Mouse (Mus musculus): ENCODE measurements around the gene Ghr. TPM values are rescaled to one million over a fixed set of nuclear protein-coding genes. Genes with fewer than 3 reads are reported as not detected.

The Ghr gene
- polyA plus RNA-seq, 1 experiment from 2014 or later, result 60.8 TPM

DNA sequence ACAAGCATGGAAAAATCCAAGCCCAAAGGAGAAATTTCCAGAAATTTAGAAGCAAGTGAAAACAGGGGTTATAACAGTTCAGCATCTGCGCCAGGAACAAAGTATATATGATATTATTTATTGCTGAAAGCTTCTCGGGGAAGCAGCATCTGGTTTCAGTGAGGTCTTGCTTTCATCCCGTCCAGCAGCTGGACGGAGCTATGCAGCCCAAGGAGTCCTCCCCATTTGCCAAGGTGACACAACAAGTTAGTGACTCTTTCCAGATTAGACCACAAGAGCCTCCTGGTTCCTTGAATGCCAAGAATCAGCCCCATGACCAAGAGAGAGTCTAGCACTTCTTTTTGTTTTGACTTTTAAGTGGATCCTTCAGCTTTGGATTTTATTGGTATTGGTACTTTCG, 96.6 kb downstream of the Ghr start:
- ATAC-seq (ENCODE audit: insufficient number of reproducible peaks, low FRiP score, low TSS enrichment, low read depth), result no peak
- no peak overlapping the region for H3K27ac ChIP-seq (replicated peaks)

GRCm38 (mm10) chr15:3485367-3485766, 97.9 kb downstream of the Ghr start:
- Histone ChIP-seq H3K4me1 (no peaks in the 10 kb centered on the region), H3K36me3 (no peaks in the 10 kb centered on the region), H3K9ac (no peak overlapping the region), H3K27me3 (no peaks in the 10 kb centered on the region), H3K4me3 (replicated peaks) (no peak overlapping the region), H3K27ac (replicated peaks) (no peak overlapping the region), H3K4me2 (replicated peaks) (no peak overlapping the region), H3K9me3 (replicated peaks) (no peaks in the 10 kb centered on the region)
- no peak for ATAC-seq (ENCODE audit: insufficient number of reproducible peaks, low FRiP score, low TSS enrichment, low read depth)
- 89% methylated on average over 1 of the region's 1 CpGs for WGBS

More for the DNA sequence above, 96.6 kb downstream of the Ghr start:
- Histone ChIP-seq H3K27me3 (no peaks in the 10 kb centered on the region), H3K9ac (no peak overlapping the region), H3K4me3 (replicated peaks) (no peak overlapping the region), H3K4me2 (replicated peaks) (no peak overlapping the region), H3K36me3 (no peaks in the 10 kb centered on the region), H3K9me3 (replicated peaks) (no peaks in the 10 kb centered on the region), H3K4me1 (no peaks in the 10 kb centered on the region)
- WGBS, result 53% methylated on average over 5 of the region's 5 CpGs

DNA sequence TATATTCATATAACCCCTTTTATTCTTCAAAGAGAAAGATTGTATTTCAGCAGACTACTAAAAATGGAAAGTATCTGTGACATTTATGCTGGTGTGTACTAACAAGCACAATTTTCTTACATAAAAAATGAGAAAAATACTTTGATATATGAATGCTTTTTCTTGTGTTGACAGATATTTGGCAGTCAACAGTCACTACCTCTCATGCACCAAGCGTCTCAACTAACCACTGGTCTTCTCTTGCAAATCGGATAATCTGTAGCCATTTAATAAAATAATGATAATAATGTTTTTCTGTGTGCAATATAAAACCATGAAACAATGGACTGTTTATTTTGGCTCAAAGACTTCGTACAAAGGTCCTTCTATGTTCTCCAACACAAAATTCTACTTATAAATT, 99.8 kb downstream of the Ghr start:
- no peak overlapping the region for H3K4me2 ChIP-seq (replicated peaks)
- H3K9me3 ChIP-seq (replicated peaks), result no peaks in the 10 kb centered on the region
- H3K9ac ChIP-seq, result no peak overlapping the region
- ATAC-seq (ENCODE audit: insufficient number of reproducible peaks, low FRiP score, low TSS enrichment, low read depth), result no peak
- no peaks in the 10 kb centered on the region for H3K4me1 ChIP-seq
- H3K27ac ChIP-seq (replicated peaks), result no peak overlapping the region
- no peak overlapping the region for H3K4me3 ChIP-seq (replicated peaks)
- H3K36me3 ChIP-seq, result no peaks in the 10 kb centered on the region
- WGBS, result 63% methylated on average over 3 of the region's 3 CpGs
- H3K27me3 ChIP-seq, result no peaks in the 10 kb centered on the region

DNA sequence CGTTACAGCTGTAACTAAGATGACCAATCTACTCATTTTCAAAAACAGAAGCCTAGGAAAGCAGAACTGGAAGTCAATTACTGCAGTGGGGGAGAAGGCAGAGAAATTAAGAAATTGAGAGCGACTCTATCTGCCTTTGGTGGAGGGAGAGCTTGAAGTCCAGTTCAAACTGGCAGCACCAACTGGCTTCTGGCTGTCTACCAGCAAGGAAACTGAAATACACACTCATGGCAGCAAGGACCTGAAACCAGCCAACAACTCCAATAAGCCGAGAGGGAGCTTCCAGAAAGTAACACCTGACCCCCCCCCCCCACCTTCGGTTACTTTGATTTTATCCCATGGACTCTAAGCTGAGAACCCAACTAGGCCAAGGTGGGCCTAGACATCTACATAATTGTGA, 114.1 kb downstream of the Ghr start:
- ATAC-seq (ENCODE audit: insufficient number of reproducible peaks, low FRiP score, low TSS enrichment, low read depth), result no peak
- WGBS, result 80% methylated on average over 4 of the region's 4 CpGs

GRCm38 (mm10) chr15:3466608-3467007, 116.7 kb downstream of the Ghr start:
- Histone ChIP-seq H3K36me3 (no peaks in the 10 kb centered on the region), H3K4me2 (replicated peaks) (no peak overlapping the region), H3K4me1 (no peaks in the 10 kb centered on the region), H3K9me3 (replicated peaks) (no peaks in the 10 kb centered on the region), H3K27me3 (no peaks in the 10 kb centered on the region), H3K9ac (no peak overlapping the region), H3K27ac (replicated peaks) (no peak overlapping the region), H3K4me3 (replicated peaks) (no peak overlapping the region)
- 67% methylated on average over 4 of the region's 4 CpGs for WGBS
- ATAC-seq (ENCODE audit: insufficient number of reproducible peaks, low FRiP score, low TSS enrichment, low read depth), result no peak

More for the DNA sequence above, 114.1 kb downstream of the Ghr start:
- Histone ChIP-seq H3K4me3 (replicated peaks) (no peak overlapping the region), H3K36me3 (no peaks in the 10 kb centered on the region), H3K4me1 (no peaks in the 10 kb centered on the region), H3K27ac (replicated peaks) (no peak overlapping the region), H3K27me3 (no peaks in the 10 kb centered on the region), H3K4me2 (replicated peaks) (no peak overlapping the region), H3K9me3 (replicated peaks) (no peaks in the 10 kb centered on the region), H3K9ac (no peak overlapping the region)

GRCm38 (mm10) chr15:3464754-3465153, 118.5 kb downstream of the Ghr start:
- WGBS, result 66% methylated on average over 4 of the region's 4 CpGs

DNA sequence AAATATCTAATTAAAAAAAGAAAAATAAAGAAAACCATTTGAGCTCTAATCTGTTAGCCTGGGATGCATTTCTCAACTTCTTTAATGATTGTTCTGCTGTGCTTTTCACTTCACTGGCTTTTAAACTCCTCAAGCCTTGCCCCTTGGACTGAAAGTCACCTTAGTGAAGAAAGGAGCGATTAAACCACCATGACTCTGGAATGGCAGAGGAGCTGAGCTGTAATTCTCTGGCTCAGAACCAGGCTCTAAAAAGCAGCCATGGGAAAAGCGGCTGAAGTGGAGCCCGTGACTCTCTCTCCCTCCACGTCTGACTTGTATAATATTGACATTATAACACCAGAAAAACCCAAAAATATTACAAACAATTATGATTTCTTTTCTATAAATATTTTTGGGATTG, 126.7 kb downstream of the Ghr start:
- no peak overlapping the region for H3K4me2 ChIP-seq (replicated peaks)
- no peaks in the 10 kb centered on the region for H3K4me1 ChIP-seq
- H3K9me3 ChIP-seq (replicated peaks), result no peaks in the 10 kb centered on the region
- no peaks in the 10 kb centered on the region for H3K36me3 ChIP-seq
- WGBS, result 76% methylated on average over 4 of the region's 4 CpGs
- H3K4me3 ChIP-seq (replicated peaks), result no peak overlapping the region
- no peak for ATAC-seq (ENCODE audit: insufficient number of reproducible peaks, low FRiP score, low TSS enrichment, low read depth)
- H3K27me3 ChIP-seq, result no peaks in the 10 kb centered on the region
- H3K27ac ChIP-seq (replicated peaks), result no peak overlapping the region
- H3K9ac ChIP-seq, result no peak overlapping the region

More at GRCm38 (mm10) chr15:3464754-3465153, 118.5 kb downstream of the Ghr start:
- no peak overlapping the region for H3K4me3 ChIP-seq (replicated peaks)
- H3K27me3 ChIP-seq, result no peaks in the 10 kb centered on the region
- H3K4me2 ChIP-seq (replicated peaks), result no peak overlapping the region
- no peaks in the 10 kb centered on the region for H3K4me1 ChIP-seq
- no peak for ATAC-seq (ENCODE audit: insufficient number of reproducible peaks, low FRiP score, low TSS enrichment, low read depth)
- H3K9me3 ChIP-seq (replicated peaks), result no peaks in the 10 kb centered on the region
- H3K36me3 ChIP-seq, result no peaks in the 10 kb centered on the region
- no peak overlapping the region for H3K9ac ChIP-seq
- H3K27ac ChIP-seq (replicated peaks), result no peak overlapping the region

DNA sequence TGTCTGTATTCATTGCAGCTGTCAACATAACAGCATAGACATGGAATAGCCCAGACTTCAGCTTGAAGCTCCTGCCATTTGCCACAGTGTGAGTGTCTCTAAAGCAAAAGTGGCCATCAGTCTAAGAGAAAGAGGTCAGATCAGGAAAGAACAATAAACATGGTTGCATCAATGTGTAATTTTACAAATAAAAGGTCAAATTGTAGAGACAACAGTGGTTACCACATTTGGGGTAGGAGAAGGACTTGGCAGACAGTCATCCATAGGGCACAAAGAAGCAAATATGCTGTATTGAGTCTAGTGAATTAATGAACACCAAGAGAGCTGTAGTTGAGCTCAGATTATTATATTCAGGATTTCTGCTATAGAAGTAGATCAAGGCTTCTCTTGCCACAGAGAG, 127.7 kb downstream of the Ghr start:
- H3K4me2 ChIP-seq (replicated peaks), result no peak overlapping the region
- H3K9ac ChIP-seq, result no peak overlapping the region
- H3K27ac ChIP-seq (replicated peaks), result no peak overlapping the region
- H3K4me3 ChIP-seq (replicated peaks), result no peak overlapping the region
- H3K4me1 ChIP-seq, result no peaks in the 10 kb centered on the region
- ATAC-seq (ENCODE audit: insufficient number of reproducible peaks, low FRiP score, low TSS enrichment, low read depth), result no peak
- no peaks in the 10 kb centered on the region for H3K9me3 ChIP-seq (replicated peaks)
- no peaks in the 10 kb centered on the region for H3K27me3 ChIP-seq
- no peaks in the 10 kb centered on the region for H3K36me3 ChIP-seq

- no peaks in the 10 kb centered on the region for H3K4me1 ChIP-seq
- H3K27me3 ChIP-seq, result no peaks in the 10 kb centered on the region
- H3K36me3 ChIP-seq, result no peaks in the 10 kb centered on the region
- no peak overlapping the region for H3K4me2 ChIP-seq (replicated peaks)
- no peak overlapping the region for H3K9ac ChIP-seq
- ATAC-seq (ENCODE audit: insufficient number of reproducible peaks, low FRiP score, low TSS enrichment, low read depth), result no peak
- no peak overlapping the region for H3K4me3 ChIP-seq (replicated peaks)
- WGBS, result 79% methylated on average over 5 of the region's 5 CpGs
- H3K9me3 ChIP-seq (replicated peaks), result no peaks in the 10 kb centered on the region
- no peak overlapping the region for H3K27ac ChIP-seq (replicated peaks)
Measured at GRCm38 (mm10) chr15:3452080-3452752, 131.1 kb downstream of the Ghr start.

DNA sequence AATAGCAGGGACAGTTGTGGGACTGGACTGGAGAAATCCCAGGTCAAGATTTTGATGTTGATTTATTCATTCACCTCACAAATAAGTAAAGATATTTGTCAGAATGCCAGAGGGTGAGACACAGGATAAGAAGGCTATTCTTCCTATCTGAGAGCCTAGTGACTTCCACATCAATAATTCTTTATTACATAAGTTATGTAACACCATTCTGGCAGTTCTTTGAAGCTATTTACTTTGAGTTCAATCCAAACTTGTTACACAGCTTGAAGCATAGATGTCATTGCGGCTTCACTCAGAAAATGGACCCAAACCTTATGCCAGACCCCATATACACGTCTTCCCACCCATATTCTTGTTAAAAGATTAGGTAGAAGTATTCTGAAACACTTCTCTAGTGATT, 133.7 kb downstream of the Ghr start:
- Histone ChIP-seq H3K9me3 (replicated peaks) (no peaks in the 10 kb centered on the region), H3K9ac (no peak overlapping the region), H3K4me1 (no peaks in the 10 kb centered on the region), H3K36me3 (no peaks in the 10 kb centered on the region), H3K27ac (replicated peaks) (no peak overlapping the region), H3K4me2 (replicated peaks) (no peak overlapping the region), H3K4me3 (replicated peaks) (no peak overlapping the region), H3K27me3 (no peaks in the 10 kb centered on the region)
- WGBS, result 80% methylated on average over 2 of the region's 2 CpGs
- no peak for ATAC-seq (ENCODE audit: insufficient number of reproducible peaks, low FRiP score, low TSS enrichment, low read depth)

DNA sequence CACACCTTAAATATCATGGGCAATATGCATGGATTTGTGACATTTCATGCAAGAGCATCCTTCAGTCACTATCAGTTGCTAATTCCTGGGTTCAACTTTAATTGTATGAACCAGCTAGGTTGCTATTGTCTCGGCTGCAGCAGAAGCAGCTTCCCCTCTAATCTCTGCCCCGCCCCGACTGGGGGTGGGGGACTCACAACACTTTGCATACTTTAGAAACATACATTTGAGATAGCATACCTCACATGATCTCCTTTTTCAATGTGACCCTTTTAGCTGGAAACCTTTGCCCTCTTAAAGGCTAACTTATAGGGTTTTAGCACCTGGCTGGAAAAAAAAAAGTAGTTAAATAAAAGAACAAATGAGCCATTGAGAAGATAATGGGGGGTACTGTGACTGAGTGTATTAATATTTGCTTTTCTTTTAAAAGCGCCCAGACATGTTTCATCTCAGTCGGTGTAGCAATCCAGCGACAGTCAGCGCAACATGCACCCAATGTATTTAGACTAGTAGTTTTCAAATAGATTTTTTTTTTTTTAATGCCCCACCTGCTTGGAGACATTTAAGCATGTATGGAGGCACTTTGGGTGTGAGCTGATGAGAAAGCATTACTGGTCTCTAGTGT, 137.9 kb downstream of the Ghr start:
- Histone ChIP-seq H3K4me2 (replicated peaks) (no peak overlapping the region), H3K9me3 (replicated peaks) (no peaks in the 10 kb centered on the region), H3K36me3 (no peaks in the 10 kb centered on the region), H3K27ac (replicated peaks) (no peak overlapping the region), H3K4me1 (no peaks in the 10 kb centered on the region), H3K27me3 (no peaks in the 10 kb centered on the region), H3K4me3 (replicated peaks) (no peak overlapping the region), H3K9ac (no peak overlapping the region)
- no peak for ATAC-seq (ENCODE audit: insufficient number of reproducible peaks, low FRiP score, low TSS enrichment, low read depth)
- WGBS, result 71% methylated on average over 7 of the region's 7 CpGs

- no peak overlapping the region for H3K4me3 ChIP-seq (replicated peaks)
- no peak overlapping the region for H3K9ac ChIP-seq
- 66% methylated on average over 8 of the region's 8 CpGs for WGBS
- H3K4me1 ChIP-seq, result no peaks in the 10 kb centered on the region
- H3K9me3 ChIP-seq (replicated peaks), result no peaks in the 10 kb centered on the region
- H3K27me3 ChIP-seq, result no peaks in the 10 kb centered on the region
- H3K27ac ChIP-seq (replicated peaks), result no peak overlapping the region
- no peak for ATAC-seq (ENCODE audit: insufficient number of reproducible peaks, low FRiP score, low TSS enrichment, low read depth)
- no peaks in the 10 kb centered on the region for H3K36me3 ChIP-seq
- no peak overlapping the region for H3K4me2 ChIP-seq (replicated peaks)
Measured at GRCm38 (mm10) chr15:3444448-3445020, 138.8 kb downstream of the Ghr start.

All from embryonic facial prominence, embryonic 15.5 days (tissue).